Mouse (Mus musculus): ENCODE measurements around the gene Degs2. TPM values are rescaled to one million over a fixed set of nuclear protein-coding genes. Genes with fewer than 3 reads are reported as not detected.

The Degs2 gene
- polyA plus RNA-seq, 1 experiment from 2014 or later: 0.72 TPM

GRCm38 (mm10) chr12:108686926-108687325 is 15.2 kb downstream of the Degs2 start:
- 61% methylated on average over 6 of the region's 6 CpGs for WGBS

GRCm38 (mm10) chr12:108686463-108686862 is 15.7 kb downstream of the Degs2 start:
- no peak for ATAC-seq (ENCODE audit: insufficient number of reproducible peaks, insufficient read depth, low FRiP score, low read depth)
- Histone ChIP-seq H3K4me2 (ENCODE audit: low read length) (no peak overlapping the region), H3K9ac (ENCODE audit: low read length) (no peak overlapping the region), H3K27ac (replicated peaks in 1 of 2; ENCODE audit: control insufficient read depth in 1 of 2, insufficient read depth in 1 of 2, low read depth in 2 of 2, low read length in 2 of 2) (no peak overlapping the region), H3K4me3 (ENCODE audit: control insufficient read depth in 1 of 2, insufficient read depth in 1 of 2, low read depth in 1 of 2, low read length in 2 of 2) (no peak overlapping the region), H3K4me1 (ENCODE audit: control insufficient read depth in 2 of 2, insufficient read depth in 2 of 2, low read length in 2 of 2) (peaks cover 2 to 5% of the 10 kb centered on the region in 2 experiments; a peak in 1 of 4 replicates), H3K9me3 (ENCODE audit: control insufficient read depth, low read length) (no peaks in the 10 kb centered on the region), H3K27me3 (ENCODE audit: control insufficient read depth, insufficient read depth, low read length) (no peaks in the 10 kb centered on the region), H3K36me3 (ENCODE audit: control insufficient read depth, insufficient read depth, low read length) (peaks cover 65% of the 10 kb centered on the region)
- WGBS: 77% methylated on average over 6 of the region's 6 CpGs

More at GRCm38 (mm10) chr12:108686926-108687325, 15.2 kb downstream of the Degs2 start:
- ATAC-seq (ENCODE audit: insufficient number of reproducible peaks, insufficient read depth, low FRiP score, low read depth): no peak
- Histone ChIP-seq H3K27ac (replicated peaks in 1 of 2; ENCODE audit: control insufficient read depth in 1 of 2, insufficient read depth in 1 of 2, low read depth in 2 of 2, low read length in 2 of 2) (no peak overlapping the region), H3K4me1 (ENCODE audit: control insufficient read depth in 2 of 2, insufficient read depth in 2 of 2, low read length in 2 of 2) (peaks cover 2 to 5% of the 10 kb centered on the region in 2 experiments; a peak in 1 of 4 replicates), H3K36me3 (ENCODE audit: control insufficient read depth, insufficient read depth, low read length) (peaks cover 61% of the 10 kb centered on the region), H3K27me3 (ENCODE audit: control insufficient read depth, insufficient read depth, low read length) (no peaks in the 10 kb centered on the region), H3K4me2 (ENCODE audit: low read length) (no peak overlapping the region), H3K9me3 (ENCODE audit: control insufficient read depth, low read length) (no peaks in the 10 kb centered on the region), H3K4me3 (ENCODE audit: control insufficient read depth in 1 of 2, insufficient read depth in 1 of 2, low read depth in 1 of 2, low read length in 2 of 2) (no peak overlapping the region), H3K9ac (ENCODE audit: low read length) (no peak overlapping the region)

GRCm38 (mm10) chr12:108682240-108683023 is 19.7 kb downstream of the Degs2 start:
- Histone ChIP-seq H3K27me3 (ENCODE audit: control insufficient read depth, insufficient read depth, low read length) (no peaks in the 10 kb centered on the region), H3K4me3 (ENCODE audit: control insufficient read depth in 1 of 2, insufficient read depth in 1 of 2, low read depth in 1 of 2, low read length in 2 of 2) (no peak overlapping the region), H3K4me1 (ENCODE audit: control insufficient read depth in 2 of 2, insufficient read depth in 2 of 2, low read length in 2 of 2) (no peaks in the 10 kb centered on the region), H3K36me3 (ENCODE audit: control insufficient read depth, insufficient read depth, low read length) (peaks cover 81% of the 10 kb centered on the region), H3K4me2 (ENCODE audit: low read length) (no peak overlapping the region), H3K9ac (ENCODE audit: low read length) (no peak overlapping the region), H3K27ac (replicated peaks in 1 of 2; ENCODE audit: control insufficient read depth in 1 of 2, insufficient read depth in 1 of 2, low read depth in 2 of 2, low read length in 2 of 2) (no peak overlapping the region), H3K9me3 (ENCODE audit: control insufficient read depth, low read length) (no peaks in the 10 kb centered on the region)
- no peak for ATAC-seq (ENCODE audit: insufficient number of reproducible peaks, insufficient read depth, low FRiP score, low read depth)
- WGBS: 82% methylated on average over 13 of the region's 13 CpGs

- no peak for ATAC-seq (ENCODE audit: insufficient number of reproducible peaks, insufficient read depth, low FRiP score, low read depth)
- H3K4me3 ChIP-seq (ENCODE audit: control insufficient read depth in 1 of 2, insufficient read depth in 1 of 2, low read depth in 1 of 2, low read length in 2 of 2): no peak overlapping the region
Observed at GRCm38 (mm10) chr12:108680861-108681260, 21.3 kb downstream of the Degs2 start.

GRCm38 (mm10) chr12:108678366-108678765 is 23.7 kb downstream of the Degs2 start:
- ATAC-seq (ENCODE audit: insufficient number of reproducible peaks, insufficient read depth, low FRiP score, low read depth): no peak
- WGBS: 50% methylated on average over 4 of the region's 4 CpGs
- Histone ChIP-seq H3K36me3 (ENCODE audit: control insufficient read depth, insufficient read depth, low read length) (peaks cover 77% of the 10 kb centered on the region), H3K4me1 (ENCODE audit: control insufficient read depth in 2 of 2, insufficient read depth in 2 of 2, low read length in 2 of 2) (peaks cover 4 to 5% of the 10 kb centered on the region in 2 experiments; a peak in 2 of 4 replicates), H3K4me2 (ENCODE audit: low read length) (no peak overlapping the region), H3K9me3 (ENCODE audit: control insufficient read depth, low read length) (no peaks in the 10 kb centered on the region), H3K27me3 (ENCODE audit: control insufficient read depth, insufficient read depth, low read length) (no peaks in the 10 kb centered on the region), H3K9ac (ENCODE audit: low read length) (no peak overlapping the region), H3K4me3 (ENCODE audit: control insufficient read depth in 1 of 2, insufficient read depth in 1 of 2, low read depth in 1 of 2, low read length in 2 of 2) (no peak overlapping the region), H3K27ac (replicated peaks in 1 of 2; ENCODE audit: control insufficient read depth in 1 of 2, insufficient read depth in 1 of 2, low read depth in 2 of 2, low read length in 2 of 2) (0 out of 4 replicates have a peak overlapping the region, but pooled peaks of 1 of the 2 experiments have one; percentile 10)

More at GRCm38 (mm10) chr12:108680861-108681260, 21.3 kb downstream of the Degs2 start:
- 92% methylated on average over 8 of the region's 8 CpGs for WGBS
- H3K9ac ChIP-seq (ENCODE audit: low read length): no peak overlapping the region
- H3K36me3 ChIP-seq (ENCODE audit: control insufficient read depth, insufficient read depth, low read length): peaks cover 81% of the 10 kb centered on the region
- H3K27me3 ChIP-seq (ENCODE audit: control insufficient read depth, insufficient read depth, low read length): no peaks in the 10 kb centered on the region
- no peaks in the 10 kb centered on the region for H3K4me1 ChIP-seq (ENCODE audit: control insufficient read depth in 2 of 2, insufficient read depth in 2 of 2, low read length in 2 of 2)
- H3K27ac ChIP-seq (replicated peaks in 1 of 2; ENCODE audit: control insufficient read depth in 1 of 2, insufficient read depth in 1 of 2, low read depth in 2 of 2, low read length in 2 of 2): no peak overlapping the region
- H3K4me2 ChIP-seq (ENCODE audit: low read length): no peak overlapping the region
- H3K9me3 ChIP-seq (ENCODE audit: control insufficient read depth, low read length): no peaks in the 10 kb centered on the region

- H3K27me3 ChIP-seq (ENCODE audit: control insufficient read depth, insufficient read depth, low read length): no peaks in the 10 kb centered on the region
- no peak overlapping the region for H3K4me2 ChIP-seq (ENCODE audit: low read length)
- peaks cover 73% of the 10 kb centered on the region for H3K36me3 ChIP-seq (ENCODE audit: control insufficient read depth, insufficient read depth, low read length)
- WGBS: 85% methylated on average over 5 of the region's 5 CpGs
- no peak overlapping the region for H3K9ac ChIP-seq (ENCODE audit: low read length)
- no peak overlapping the region for H3K27ac ChIP-seq (replicated peaks in 1 of 2; ENCODE audit: control insufficient read depth in 1 of 2, insufficient read depth in 1 of 2, low read depth in 2 of 2, low read length in 2 of 2)
- ATAC-seq (ENCODE audit: insufficient number of reproducible peaks, insufficient read depth, low FRiP score, low read depth): no peak
- no peak overlapping the region for H3K4me3 ChIP-seq (ENCODE audit: control insufficient read depth in 1 of 2, insufficient read depth in 1 of 2, low read depth in 1 of 2, low read length in 2 of 2)
- H3K4me1 ChIP-seq (ENCODE audit: control insufficient read depth in 2 of 2, insufficient read depth in 2 of 2, low read length in 2 of 2): peaks cover 4 to 5% of the 10 kb centered on the region in 2 experiments; a peak in 2 of 4 replicates
- no peaks in the 10 kb centered on the region for H3K9me3 ChIP-seq (ENCODE audit: control insufficient read depth, low read length)
Observed at GRCm38 (mm10) chr12:108677116-108677515, 25.0 kb downstream of the Degs2 start.

GRCm38 (mm10) chr12:108675614-108676401 is 26.3 kb downstream of the Degs2 start:
- H3K9ac ChIP-seq (ENCODE audit: low read length): no peak overlapping the region
- peak; percentile 15; the same call in 1 of the 2 replicates for ATAC-seq (ENCODE audit: insufficient number of reproducible peaks, insufficient read depth, low FRiP score, low read depth)
- no peaks in the 10 kb centered on the region for H3K9me3 ChIP-seq (ENCODE audit: control insufficient read depth, low read length)
- H3K27me3 ChIP-seq (ENCODE audit: control insufficient read depth, insufficient read depth, low read length): no peaks in the 10 kb centered on the region
- H3K36me3 ChIP-seq (ENCODE audit: control insufficient read depth, insufficient read depth, low read length): peaks cover 64% of the 10 kb centered on the region
- no peak overlapping the region for H3K27ac ChIP-seq (replicated peaks in 1 of 2; ENCODE audit: control insufficient read depth in 1 of 2, insufficient read depth in 1 of 2, low read depth in 2 of 2, low read length in 2 of 2)
- 76% methylated on average over 8 of the region's 8 CpGs for WGBS
- H3K4me3 ChIP-seq (ENCODE audit: control insufficient read depth in 1 of 2, insufficient read depth in 1 of 2, low read depth in 1 of 2, low read length in 2 of 2): no peak overlapping the region
- H3K4me2 ChIP-seq (ENCODE audit: low read length): no peak overlapping the region
- H3K4me1 ChIP-seq (ENCODE audit: control insufficient read depth in 2 of 2, insufficient read depth in 2 of 2, low read length in 2 of 2): peaks cover 4 to 5% of the 10 kb centered on the region in 2 experiments; a peak in 2 of 4 replicates
